Mouse (Mus musculus) kidney, postnatal 14 days (tissue): ENCODE results near the gene Rassf2.
A peak's percentile ranks its signal among the peaks of the same experiment; 100 is the strongest.

Source experiments
- DNase-seq: peaks from one replicate; pipeline ENCODE4 v3.0.0; 2022; ENCODE audit warnings: mixed read lengths

The Rassf2 gene

GRCm38 (mm10) chr2:132034590-132035469 is 4.8 kb upstream of the Rassf2 start:
- DNase-seq = no peak

DNA sequence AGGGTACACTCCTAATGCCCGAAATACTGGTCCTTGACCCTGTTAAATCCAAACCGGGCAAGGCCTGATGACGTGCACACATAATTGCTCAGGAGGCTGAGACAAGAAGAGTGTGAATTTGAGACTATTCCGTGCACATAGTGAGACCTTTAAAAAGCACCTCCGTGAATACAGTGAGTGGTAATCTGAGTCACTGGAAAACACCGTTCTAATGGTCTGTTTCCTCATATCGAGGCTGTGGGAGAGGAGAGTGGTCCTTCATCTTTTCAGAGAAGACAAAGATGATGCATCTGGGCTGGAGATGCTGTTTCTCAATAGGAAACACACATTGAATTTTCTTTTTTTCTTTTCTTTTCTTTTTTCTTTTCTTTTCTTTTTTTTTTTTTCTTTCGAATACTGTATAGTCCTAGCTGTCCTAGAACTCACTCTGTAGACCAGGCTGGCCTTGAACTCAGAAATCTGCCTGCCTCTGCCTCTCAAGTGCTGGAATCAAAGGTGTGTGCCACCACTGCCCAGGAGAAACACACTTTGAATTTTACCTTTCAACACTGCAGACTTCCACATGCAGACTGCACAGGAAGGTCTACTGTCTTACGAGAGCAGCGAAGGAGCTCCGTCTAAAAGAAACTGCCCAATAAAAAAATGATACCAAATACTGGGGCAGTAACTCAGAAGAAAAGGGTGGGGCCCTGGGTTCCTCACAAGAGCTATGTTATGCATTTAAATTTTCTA is 1.5 kb upstream of the Rassf2 start:
- no peak for DNase-seq

DNA sequence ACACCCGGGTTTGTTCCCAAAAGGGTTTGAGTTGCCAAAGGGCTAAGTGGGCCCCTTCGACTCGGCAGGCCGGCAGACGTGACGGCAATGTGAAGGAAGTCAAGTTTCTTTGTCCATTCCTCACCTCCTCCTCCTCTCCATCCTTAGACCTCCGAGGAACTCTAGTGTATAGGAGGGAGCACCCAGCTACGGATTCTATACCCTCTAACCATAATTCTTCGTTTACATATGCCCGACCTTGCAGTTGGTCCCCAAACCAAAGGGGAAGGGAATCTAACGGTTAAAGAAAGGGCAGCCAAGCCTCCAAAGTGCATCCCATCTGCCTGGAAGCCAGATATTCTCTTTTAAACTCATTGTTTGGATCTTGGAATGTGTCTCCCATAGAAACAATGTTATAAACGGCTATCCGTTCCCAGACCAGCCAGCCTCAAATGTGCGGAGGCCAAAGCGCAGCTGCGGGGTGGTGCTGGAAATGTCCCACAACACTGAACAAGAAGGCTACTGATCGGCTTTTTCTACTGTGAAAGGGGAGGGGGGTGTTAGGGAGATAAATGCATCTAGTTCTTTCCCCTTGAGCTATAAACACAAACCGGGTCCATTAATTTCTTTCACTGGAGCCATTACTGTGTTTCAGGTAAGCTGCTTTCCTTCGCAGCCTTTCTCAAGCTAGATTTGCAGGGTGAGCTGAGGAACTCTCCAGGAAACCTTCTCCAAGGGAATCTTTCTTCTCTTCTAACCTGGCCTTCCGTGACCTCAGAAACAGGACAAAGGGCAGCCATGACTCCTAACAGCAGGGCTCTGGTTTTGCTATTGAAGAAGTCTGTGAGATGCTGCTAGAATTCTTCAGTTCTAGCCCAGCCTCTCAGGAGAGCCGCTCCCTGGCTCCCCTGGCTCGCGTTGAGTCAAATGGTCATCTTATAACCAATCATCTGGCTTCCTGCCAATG is 633 bp upstream of the Rassf2 start:
- no peak for DNase-seq

GRCm38 (mm10) chr2:132028894-132029605 is 1.0 kb downstream of the Rassf2 start:
- DNase-seq = peak; percentile 25

DNA sequence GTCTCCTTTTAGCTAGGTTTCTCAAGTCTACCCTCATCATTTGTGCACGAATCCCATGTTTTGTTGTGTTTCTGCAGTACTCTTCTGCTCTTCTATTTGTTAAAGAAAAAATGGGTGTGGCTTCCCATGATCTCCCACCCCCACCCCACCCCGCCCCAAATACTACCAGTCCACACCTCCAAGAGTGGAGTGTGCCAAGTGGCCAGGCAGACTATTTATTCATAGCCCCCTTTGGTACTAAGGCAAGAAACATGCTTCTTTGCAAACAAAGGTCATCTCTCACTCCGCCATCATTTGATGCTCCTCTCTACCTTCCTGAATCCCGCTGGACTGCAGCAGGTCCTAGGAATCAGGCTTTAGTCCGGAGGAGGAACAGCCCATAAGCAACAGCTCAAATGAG is 2.0 kb downstream of the Rassf2 start:
- no peak for DNase-seq

- no peak for DNase-seq
These were observed 2.7 kb downstream of the Rassf2 start for GRCm38 (mm10) chr2:132027366-132027765.

- DNase-seq = no peak
These were observed 6.0 kb downstream of the Rassf2 start for GRCm38 (mm10) chr2:132024028-132024427.

- no peak for DNase-seq
These were observed 7.4 kb downstream of the Rassf2 start for GRCm38 (mm10) chr2:132022621-132023020.

DNA sequence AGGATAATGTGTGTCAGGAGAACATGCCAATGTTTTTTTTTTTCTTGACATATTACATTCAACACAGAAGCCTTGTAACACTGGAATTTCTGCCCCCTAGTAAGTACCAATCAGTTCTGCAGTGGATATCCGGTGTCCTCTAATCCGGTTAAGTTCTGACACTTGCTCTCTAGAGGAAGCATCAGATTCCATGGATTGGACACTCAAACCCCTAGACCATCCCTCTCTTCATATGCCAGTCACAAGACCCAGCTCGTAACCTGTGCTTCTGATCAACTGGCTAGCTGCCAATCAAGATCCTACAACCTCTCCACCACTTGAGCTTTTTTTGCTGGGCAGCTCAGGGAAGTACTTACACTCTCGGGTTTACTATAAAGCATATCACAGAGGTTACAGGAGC is 8.4 kb downstream of the Rassf2 start:
- no peak for DNase-seq

- no peak for DNase-seq
These were observed 9.0 kb downstream of the Rassf2 start for GRCm38 (mm10) chr2:132020991-132021541.

- DNase-seq = no peak
These were observed 9.6 kb downstream of the Rassf2 start for GRCm38 (mm10) chr2:132020420-132020819.

DNA sequence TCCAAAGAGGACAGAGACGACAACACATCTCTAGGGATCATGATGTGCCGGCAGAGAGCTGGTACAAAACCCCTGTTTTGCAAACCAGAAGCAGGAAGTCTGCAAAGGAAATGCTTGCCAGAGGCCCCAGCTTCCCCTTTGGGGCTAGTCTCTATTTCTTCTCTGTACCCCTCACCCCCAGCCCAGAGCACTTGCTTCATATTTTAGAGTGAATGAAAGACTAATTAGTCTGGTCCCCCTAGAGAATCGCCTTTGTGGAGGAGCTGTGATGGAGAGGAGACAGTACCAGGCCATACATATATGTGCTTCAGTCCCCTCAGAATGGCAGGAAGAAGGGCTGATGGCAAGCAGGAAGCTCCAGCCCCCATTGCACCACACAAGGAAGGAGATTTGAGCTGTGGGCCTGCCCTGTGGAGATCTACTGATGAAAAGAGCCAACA is 10.7 kb downstream of the Rassf2 start:
- no peak for DNase-seq

GRCm38 (mm10) chr2:132018156-132018555 is 11.9 kb downstream of the Rassf2 start:
- no peak for DNase-seq

DNA sequence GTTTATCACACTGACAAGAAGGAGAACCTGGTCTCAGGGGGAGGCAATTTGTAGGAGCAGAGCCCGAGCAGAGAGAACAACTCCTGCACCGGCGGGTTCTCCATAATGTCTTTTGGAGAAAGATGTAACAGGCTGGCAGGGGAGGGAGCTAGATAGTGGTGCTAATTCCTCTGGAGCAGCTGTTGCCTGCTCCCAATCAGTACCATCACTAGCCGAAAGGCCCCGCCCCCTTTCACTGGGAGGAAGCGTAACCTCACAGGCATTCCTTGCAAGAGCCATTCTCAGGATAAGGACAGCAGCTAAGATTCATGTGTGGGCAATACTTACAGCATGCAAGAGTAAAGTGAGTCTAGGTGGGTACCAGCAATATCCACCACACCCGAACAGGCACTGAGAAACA is 12.4 kb downstream of the Rassf2 start:
- DNase-seq = peak; percentile 32

DNA sequence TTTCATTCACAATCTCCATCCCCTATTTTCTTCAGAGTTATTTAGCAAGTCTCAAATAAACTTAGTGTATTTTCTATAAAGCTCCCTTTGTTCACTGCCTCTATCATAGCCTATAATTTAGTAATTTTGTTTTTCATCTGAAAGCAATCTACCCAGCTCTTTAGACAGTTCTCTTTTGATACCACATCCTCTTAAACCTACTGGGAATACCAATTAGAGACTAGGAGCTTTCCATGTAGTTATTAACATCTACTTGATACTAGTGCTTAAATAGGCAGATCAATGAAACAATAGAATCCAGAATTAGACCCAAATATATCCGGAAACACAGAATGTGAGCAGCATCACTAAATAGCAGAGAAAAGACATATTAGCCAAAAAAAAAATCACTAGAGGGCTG is 14.0 kb downstream of the Rassf2 start:
- no peak for DNase-seq

DNA sequence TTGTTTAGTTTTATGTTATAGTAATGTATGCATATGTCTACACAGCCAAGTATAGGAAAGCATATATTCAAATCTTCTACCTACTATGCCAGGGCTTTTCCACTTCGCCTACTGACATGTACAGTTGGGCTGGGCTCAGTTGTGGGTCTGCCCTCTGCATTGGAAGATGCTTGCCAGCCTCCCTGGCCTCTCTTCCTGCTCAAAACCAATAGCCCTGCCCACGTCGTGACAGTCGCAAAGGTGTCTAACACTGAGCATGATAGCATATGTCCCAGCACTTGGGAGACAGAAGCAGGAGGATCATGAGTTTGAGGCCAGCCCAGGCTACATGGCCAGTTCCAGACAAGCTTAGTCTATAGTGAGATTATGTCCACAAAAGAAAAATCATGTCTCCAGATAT is 16.9 kb downstream of the Rassf2 start:
- no peak for DNase-seq

DNA sequence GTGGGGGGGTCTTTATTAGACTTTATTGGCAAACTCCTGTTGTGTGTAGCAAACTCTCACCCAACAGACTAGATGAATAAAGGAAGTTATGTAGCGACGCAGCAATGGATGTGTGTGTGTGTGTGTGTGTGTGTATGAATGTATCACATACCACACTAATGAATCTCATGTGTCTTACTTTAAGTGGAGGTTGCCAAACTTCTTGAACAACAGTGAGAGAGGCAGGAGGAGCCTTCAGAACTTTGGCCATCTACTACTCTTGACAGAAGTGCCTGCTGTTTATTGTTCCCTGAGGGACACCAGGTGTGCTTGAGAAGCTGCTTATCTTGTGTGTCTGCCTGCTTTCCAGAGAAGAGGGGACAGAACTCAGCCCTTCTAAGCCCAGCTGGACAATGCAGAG is 19.3 kb downstream of the Rassf2 start:
- DNase-seq = no peak

- no peak for DNase-seq
These were observed 21.9 kb downstream of the Rassf2 start for GRCm38 (mm10) chr2:132008186-132008585.

GRCm38 (mm10) chr2:132007475-132007819 is 22.6 kb downstream of the Rassf2 start:
- DNase-seq = no peak

- peak; percentile 84 for DNase-seq
These were observed 23.2 kb downstream of the Rassf2 start for GRCm38 (mm10) chr2:132006561-132007474.

GRCm38 (mm10) chr2:132005445-132005844 is 24.6 kb downstream of the Rassf2 start:
- DNase-seq = no peak
